8 mouse cellular contexts compared by ENCODE assay signal in genomic region chr6:124828101-124828592, GRCm38 (mm10). TPM values are rescaled to one million over a fixed set of nuclear protein-coding genes. Genes with fewer than 3 reads are reported as not detected.
DNase-seq lines count a peak whose midpoint lies in the region; ATAC-seq lines count a peak whose summit lies in the region.

No protein-coding gene starts in this region.

- ATAC-seq in forebrain, embryonic 14.5 days = no peak

- peak overlapping the region; percentile 49; the same call in 1 of the 2 replicates for H3K27ac ChIP-seq in forebrain, embryonic 14.5 days (ENCODE audit: low read depth, low read length)

- no peaks in the 10 kb centered on the region for H3K9me3 ChIP-seq in forebrain, embryonic 14.5 days (replicated peaks; ENCODE audit: control insufficient read depth, low read length)

- no peaks in the 10 kb centered on the region for H3K27me3 ChIP-seq in forebrain, embryonic 14.5 days (replicated peaks; ENCODE audit: control insufficient read depth, insufficient read depth, low read length)

- 25% methylated on average over 10 of the region's 10 CpGs for WGBS in forebrain, embryonic 14.5 days

- peak; percentile 20 to 28 for DNase-seq in spleen, adult 18-20 months
- no peak for DNase-seq in spleen, postnatal 14 days (ENCODE audit: low spot score in 2 of 2)
- DNase-seq in brain, adult 2 months (ENCODE audit: low read depth, low spot score) = peak; percentile 65
- peak; percentile 50 for DNase-seq in forebrain, embryonic 14.5 days (ENCODE audit: low spot score)
- peak; percentile 58 to 66 for DNase-seq in kidney, adult 8-10 months
- peak; percentile 76 for DNase-seq in lung, postnatal 10 days
- peak; percentile 49 to 67 for DNase-seq in spleen, postnatal 4 days (ENCODE audit: low spot score in 2 of 2)
- no peak for DNase-seq in right cerebral cortex, postnatal 25 days

- H3K9ac ChIP-seq in forebrain, embryonic 14.5 days (ENCODE audit: low read length) = peak overlapping the region; percentile 65

- peaks cover 54% of the 10 kb centered on the region for H3K36me3 ChIP-seq in forebrain, embryonic 14.5 days (ENCODE audit: control insufficient read depth, insufficient read depth, low read length)

- peak overlapping the region; percentile 95 for H3K4me2 ChIP-seq in forebrain, embryonic 14.5 days (ENCODE audit: low read length)

- peaks cover 11% of the 10 kb centered on the region for H3K4me1 ChIP-seq in forebrain, embryonic 14.5 days (ENCODE audit: control insufficient read depth, insufficient read depth, low read length)

- H3K4me3 ChIP-seq in forebrain, embryonic 14.5 days (ENCODE audit: low read depth, low read length) = peak overlapping the region; percentile 56

RNA-seq across cellular contexts. Expression of gene Usp5, which starts 1.1 kb away (rescaled TPM):
- 154 and 174 TPM in 2 replicates for polyA plus RNA-seq in forebrain, embryonic 14.5 days (2014; fragmentation: Nextera tagmentation; extraction: Ambion mirVana)

RNA-seq across cellular contexts. Expression of gene Cdca3, which starts 1.2 kb away (rescaled TPM):
- 107 and 139 TPM in 2 replicates for polyA plus RNA-seq in forebrain, embryonic 14.5 days (2014; fragmentation: Nextera tagmentation; extraction: Ambion mirVana)

RNA-seq across cellular contexts. Expression of gene Gnb3, which starts 11.9 kb away (rescaled TPM):
- 0.54 and 0.89 TPM in 2 replicates for polyA plus RNA-seq in forebrain, embryonic 14.5 days (2014; fragmentation: Nextera tagmentation; extraction: Ambion mirVana)

RNA-seq across cellular contexts. Expression of gene Tpi1, which starts 14.1 kb away (rescaled TPM):
- polyA plus RNA-seq in forebrain, embryonic 14.5 days (2014; fragmentation: Nextera tagmentation; extraction: Ambion mirVana) = 417 and 461 TPM in 2 replicates

RNA-seq across cellular contexts. Expression of gene Spsb2, which starts 19.7 kb away (rescaled TPM):
- polyA plus RNA-seq in forebrain, embryonic 14.5 days (2014; fragmentation: Nextera tagmentation; extraction: Ambion mirVana) = 4.7 and 5.3 TPM in 2 replicates

Comparison
In these comparisons a context has a peak if more than half of its experiments do, and no peak if none do; other contexts are left out.
1. DNase-seq: peak in spleen, adult 18-20 months (2 of 2), brain, adult 2 months (single experiment), forebrain, embryonic 14.5 days (single experiment), kidney, adult 8-10 months (2 of 2), lung, postnatal 10 days (single experiment) and spleen, postnatal 4 days (2 of 2); none in spleen, postnatal 14 days (0 of 2) and right cerebral cortex, postnatal 25 days (single experiment).